Mouse (Mus musculus) forebrain, postnatal 0 days (tissue): ENCODE measurements around the gene Ephx1. TPM values are rescaled to one million over a fixed set of nuclear protein-coding genes. Genes with fewer than 3 reads are reported as not detected.

Source experiments
- ATAC-seq: fragments of 200-750 bp; cut with Nextera tagmentation; 2 replicates; pipeline ENCODE4 v1.8.0; 2017; ENCODE audit warnings: mild to moderate bottlenecking, moderate library complexity
- DNase-seq: peaks from one replicate; pipeline ENCODE4 v3.0.0-alpha.2; 2015
- H3K27ac ChIP-seq: fragments of 300-500 bp; sonication (generic); 2 replicates; pipeline ENCODE4 v1.5.1; 2014; ENCODE audit warnings: low read depth, mild to moderate bottlenecking, antibody characterized with exemption, low read length, moderate library complexity, mixed read lengths
- H3K27me3 ChIP-seq: fragments of 300-500 bp; sonication (generic); 2 replicates; pipeline ENCODE4 v1.6.1; 2014; ENCODE audit warnings: mild to moderate bottlenecking, low read length, mixed read lengths; ENCODE audit not compliant: insufficient read depth
- H3K36me3 ChIP-seq: fragments of 300-500 bp; sonication (generic); 2 replicates; pipeline ENCODE4 v1.6.1; 2014; ENCODE audit warnings: mild to moderate bottlenecking, moderate library complexity; ENCODE audit not compliant: insufficient read depth
- H3K4me1 ChIP-seq: fragments of 300-500 bp; sonication (generic); 2 replicates; pipeline ENCODE4 v1.6.1; 2014; ENCODE audit warnings: antibody characterized with exemption; ENCODE audit not compliant: insufficient read depth
- H3K4me2 ChIP-seq: fragments of 300-500 bp; sonication (generic); 2 replicates; pipeline ENCODE4 v1.6.1; 2014; ENCODE audit warnings: low read depth, mild to moderate bottlenecking, moderate library complexity
- H3K4me3 ChIP-seq: fragments of 300-500 bp; sonication (generic); 2 replicates; pipeline ENCODE4 v1.5.1; 2014; ENCODE audit warnings: low read depth, low read length, mixed read lengths
- H3K9ac ChIP-seq: fragments of 300-500 bp; sonication (generic); 2 replicates; pipeline ENCODE4 v1.6.1; 2014; ENCODE audit warnings: mild to moderate bottlenecking
- H3K9me3 ChIP-seq: fragments of 300-500 bp; sonication (generic); 2 replicates; pipeline ENCODE4 v1.6.1; 2016; ENCODE audit warnings: low read length
- CTCF ChIP-seq: sonication (generic); IDR thresholded peaks from 2 replicates; pipeline ENCODE4 v1.5.1; 2016; ENCODE audit warnings: antibody characterized with exemption, control low read depth, low read depth
- WGBS: fragments of 180-500 bp; shearing (Covaris S2); extraction: QIAGEN DNeasy Blood & Tissue Kit; methylation state at CpG from one replicate; pipeline ENCODE4 v1.1.7; 2014; 5-methylcytosine and 5-hydroxymethylcytosine counted together
- polyA plus RNA-seq: library from polyadenylated mRNA; unstranded; fragments of >200 nt; fragmentation: Nextera tagmentation; extraction: Ambion mirVana; gene quantifications from 2 replicates; pipeline ENCODE4 v1.2.1, GENCODE M21; 2015
- total RNA-seq: library from RNA; depleted of rRNA; stranded (reverse); fragments of >200 nt; gene quantifications from 2 replicates; pipeline ENCODE4 v1.2.3, GENCODE M21; 2014

Gene Ephx1
- total and polyA plus RNA-seq, 2 experiments from 2014 or later, result 10.5 to 13.9 TPM

DNA sequence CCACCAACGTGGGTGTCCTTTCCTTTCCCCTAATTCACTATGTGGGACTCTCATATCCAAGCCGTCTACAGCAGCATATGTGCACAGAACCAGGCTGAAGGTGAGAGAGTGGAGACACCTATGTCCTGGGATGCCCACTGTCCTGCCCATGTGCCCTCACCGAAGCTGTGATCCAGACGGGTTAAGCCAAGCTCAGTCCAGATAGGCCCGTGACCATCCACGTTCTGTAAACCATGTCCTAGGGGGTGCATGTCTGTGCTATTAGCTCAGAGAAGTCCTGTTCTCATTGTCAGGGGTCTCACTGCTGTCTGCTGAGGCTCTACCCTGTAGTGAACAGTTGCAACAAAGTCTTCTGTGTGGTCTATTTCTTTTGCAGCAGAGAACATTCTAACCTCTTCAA, 12.9 kb downstream of the Ephx1 start:
- TF ChIP-seq CTCF, result no peak
- no peak overlapping the region for H3K4me3 ChIP-seq
- ATAC-seq (no peak), DNase-seq (no peak)
- H3K27ac ChIP-seq, result no peak overlapping the region
- WGBS, result 94% methylated on average over 6 of the region's 6 CpGs
- no peaks in the 10 kb centered on the region for H3K9me3 ChIP-seq
- no peak overlapping the region for H3K9ac ChIP-seq
- H3K4me1 ChIP-seq, result no peaks in the 10 kb centered on the region
- H3K36me3 ChIP-seq, result no peaks in the 10 kb centered on the region
- no peak overlapping the region for H3K4me2 ChIP-seq
- no peaks in the 10 kb centered on the region for H3K27me3 ChIP-seq

DNA sequence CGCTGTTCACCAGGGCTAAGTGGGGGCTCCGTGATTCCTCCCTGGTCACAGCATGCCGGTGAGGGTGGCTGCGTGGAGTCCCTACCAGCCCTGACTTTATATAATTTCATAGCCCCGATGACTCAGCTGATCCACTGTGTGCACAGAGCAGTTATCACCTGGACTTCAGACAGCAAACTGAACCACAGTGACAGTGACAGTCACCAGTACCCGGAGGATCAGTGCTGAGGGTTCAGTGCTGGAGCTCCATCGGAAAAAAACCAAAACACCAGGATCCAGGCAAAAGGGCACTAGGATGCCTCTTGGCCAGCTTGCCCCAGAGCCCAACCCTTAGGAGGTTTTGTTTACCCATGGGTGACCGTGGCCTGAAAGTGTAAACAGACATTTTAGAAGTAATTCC, 15.4 kb downstream of the Ephx1 start:
- H3K9me3 ChIP-seq, result no peaks in the 10 kb centered on the region
- no peak for ATAC-seq
- 85% methylated on average over 8 of the region's 8 CpGs for WGBS
- TF ChIP-seq CTCF, result no peak
- H3K27me3 ChIP-seq, result no peaks in the 10 kb centered on the region
- no peaks in the 10 kb centered on the region for H3K4me1 ChIP-seq
- H3K27ac ChIP-seq, result no peak overlapping the region
- H3K9ac ChIP-seq, result no peak overlapping the region
- no peak overlapping the region for H3K4me3 ChIP-seq
- no peak overlapping the region for H3K4me2 ChIP-seq
- no peak for DNase-seq
- no peaks in the 10 kb centered on the region for H3K36me3 ChIP-seq

DNA sequence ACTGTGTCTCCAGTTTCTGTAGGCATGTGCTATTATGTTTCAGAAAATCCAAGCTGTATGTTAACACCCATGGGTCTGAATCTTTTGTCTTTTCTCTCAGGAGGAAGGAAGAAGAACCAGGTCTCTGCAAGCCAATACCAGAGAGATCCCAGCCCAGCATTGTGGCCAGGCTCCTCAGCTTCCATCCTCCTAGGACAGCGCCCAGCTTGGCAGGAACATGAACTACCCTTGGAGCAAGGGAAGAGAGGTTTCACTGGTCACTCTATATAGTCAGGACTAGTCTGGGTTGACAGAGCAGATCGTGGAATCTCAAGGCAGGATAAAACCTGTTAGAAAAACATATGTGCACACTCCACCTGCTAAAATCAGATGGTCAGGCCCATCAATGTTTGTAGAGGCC, 16.9 kb downstream of the Ephx1 start:
- H3K4me1 ChIP-seq, result no peaks in the 10 kb centered on the region
- no peak overlapping the region for H3K27ac ChIP-seq
- no peaks in the 10 kb centered on the region for H3K36me3 ChIP-seq
- H3K9ac ChIP-seq, result no peak overlapping the region
- no peak overlapping the region for H3K4me3 ChIP-seq
- no peaks in the 10 kb centered on the region for H3K27me3 ChIP-seq
- 87% methylated on average over 2 of the region's 2 CpGs for WGBS
- DNase-seq (no peak), ATAC-seq (no peak)
- no peaks in the 10 kb centered on the region for H3K9me3 ChIP-seq
- TF ChIP-seq CTCF, result no peak
- H3K4me2 ChIP-seq, result no peak overlapping the region

DNA sequence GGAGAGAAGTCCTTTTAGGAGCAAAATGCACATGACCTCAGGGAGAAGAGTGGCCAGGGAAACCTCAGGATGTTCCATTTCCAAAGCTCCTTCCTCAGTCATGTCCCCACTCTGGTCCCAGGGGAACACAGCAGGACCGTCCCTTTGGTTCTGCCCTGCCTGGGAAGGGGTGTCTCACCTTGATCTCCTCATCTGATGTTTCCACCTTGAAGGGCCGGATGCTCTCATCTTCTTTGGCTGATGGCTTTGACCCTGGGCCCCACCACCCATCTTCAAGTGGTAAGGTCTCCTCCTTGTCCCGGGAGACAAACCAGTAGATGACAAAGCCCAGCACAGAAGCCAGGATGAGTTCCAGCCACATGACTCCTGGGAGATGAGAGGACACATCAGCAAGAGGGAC, 19.1 kb downstream of the Ephx1 start:
- ATAC-seq (no peak), DNase-seq (no peak)
- Histone ChIP-seq H3K9me3 (no peaks in the 10 kb centered on the region), H3K4me3 (no peak overlapping the region), H3K9ac (no peak overlapping the region), H3K27me3 (no peaks in the 10 kb centered on the region), H3K4me1 (no peaks in the 10 kb centered on the region), H3K36me3 (no peaks in the 10 kb centered on the region), H3K4me2 (no peak overlapping the region), H3K27ac (no peak overlapping the region)
- 94% methylated on average over 3 of the region's 3 CpGs for WGBS
- no peak for TF ChIP-seq CTCF

DNA sequence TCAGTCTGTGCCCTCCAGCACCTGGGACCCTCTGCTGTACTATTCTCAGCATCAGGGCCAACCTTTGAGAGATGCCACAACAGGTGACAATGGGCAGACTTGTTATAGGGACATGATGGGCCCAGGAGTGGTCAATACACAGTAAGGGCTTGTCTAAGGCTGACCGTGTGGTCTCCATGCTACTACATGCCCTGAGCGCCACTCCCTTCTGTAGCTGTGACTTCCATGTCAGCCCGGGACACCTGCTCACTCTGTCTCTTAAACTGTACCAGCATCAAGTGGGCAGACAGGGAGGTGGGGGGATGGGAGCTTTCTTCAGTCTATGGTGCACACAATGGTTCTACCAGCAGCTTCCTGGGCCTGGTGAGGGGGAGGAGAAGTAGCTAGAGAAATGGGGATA, 19.5 kb downstream of the Ephx1 start:
- no peak for ATAC-seq
- 81% methylated on average over 3 of the region's 3 CpGs for WGBS
- H3K4me2 ChIP-seq, result no peak overlapping the region

DNA sequence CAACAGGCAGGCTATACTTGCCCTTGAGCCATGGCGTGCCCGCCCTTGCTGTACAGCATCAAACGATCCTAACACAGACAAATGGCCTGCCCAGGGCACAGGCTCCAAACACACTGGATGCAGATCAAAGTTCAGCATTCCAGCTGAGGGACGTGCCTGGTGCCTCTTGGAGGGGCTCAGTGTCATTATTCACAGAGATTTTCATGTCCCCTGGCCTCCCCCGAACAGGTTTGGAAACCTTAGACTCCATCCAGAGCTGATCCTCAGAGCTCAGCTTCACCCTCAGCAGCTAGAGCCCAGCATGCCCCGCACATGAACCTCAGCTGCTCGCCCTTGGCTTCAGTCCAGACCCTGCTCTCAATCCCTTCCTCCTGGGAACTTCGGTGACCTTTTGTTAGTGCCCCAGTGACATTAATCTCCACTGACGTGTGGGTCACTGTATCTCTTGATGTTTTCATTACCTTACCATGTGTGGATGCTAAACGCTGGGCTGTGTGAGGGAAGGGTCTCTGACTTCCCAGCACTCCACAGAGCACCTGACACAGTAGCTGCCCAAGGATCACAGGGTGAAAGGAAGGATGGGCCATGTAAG, 20.1 kb downstream of the Ephx1 start:
- no peaks in the 10 kb centered on the region for H3K9me3 ChIP-seq
- ATAC-seq, result no peak
- H3K9ac ChIP-seq, result no peak overlapping the region
- H3K27me3 ChIP-seq, result no peaks in the 10 kb centered on the region
- no peak overlapping the region for H3K4me2 ChIP-seq
- no peaks in the 10 kb centered on the region for H3K4me1 ChIP-seq
- H3K36me3 ChIP-seq, result no peaks in the 10 kb centered on the region
- H3K27ac ChIP-seq, result no peak overlapping the region
- DNase-seq, result no peak
- no peak overlapping the region for H3K4me3 ChIP-seq
- no peak for TF ChIP-seq CTCF
- WGBS, result 56% methylated on average over 10 of the region's 10 CpGs

More for the DNA sequence above, 19.5 kb downstream of the Ephx1 start:
- H3K27me3 ChIP-seq, result no peaks in the 10 kb centered on the region
- H3K9me3 ChIP-seq, result no peaks in the 10 kb centered on the region
- H3K4me1 ChIP-seq, result no peaks in the 10 kb centered on the region
- H3K36me3 ChIP-seq, result no peaks in the 10 kb centered on the region
- no peak for DNase-seq
- H3K9ac ChIP-seq, result no peak overlapping the region
- H3K27ac ChIP-seq, result no peak overlapping the region
- no peak overlapping the region for H3K4me3 ChIP-seq
- no peak for TF ChIP-seq CTCF

DNA sequence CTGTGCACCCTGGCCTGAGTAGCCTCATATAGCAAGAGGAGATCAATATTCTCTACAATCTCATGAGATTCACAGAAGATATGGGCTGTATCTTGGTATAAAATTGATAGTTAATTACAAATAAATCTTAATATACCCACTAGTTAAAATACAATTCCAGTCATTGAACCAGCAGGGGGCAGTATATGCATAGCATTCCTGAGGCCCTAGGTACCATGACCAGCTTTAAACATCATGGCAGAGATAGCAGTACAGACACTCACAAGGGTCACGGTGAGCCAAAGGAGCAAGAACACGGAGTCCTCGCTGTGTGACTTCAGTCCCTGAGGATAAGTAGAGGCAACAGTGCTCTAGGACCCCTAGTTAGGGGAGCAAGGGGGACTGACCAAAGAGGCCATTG, 28.6 kb downstream of the Ephx1 start:
- DNase-seq, result peak; percentile 69
- H3K9me3 ChIP-seq, result no peaks in the 10 kb centered on the region
- ATAC-seq, result no peak; the same call in 1 of the 2 replicates
- H3K27ac ChIP-seq, result no peak overlapping the region
- no peaks in the 10 kb centered on the region for H3K36me3 ChIP-seq
- H3K4me3 ChIP-seq, result no peak overlapping the region
- 57% methylated on average over 3 of the region's 3 CpGs for WGBS
- no peak overlapping the region for H3K4me2 ChIP-seq
- no peaks in the 10 kb centered on the region for H3K27me3 ChIP-seq
- no peak overlapping the region for H3K9ac ChIP-seq
- no peaks in the 10 kb centered on the region for H3K4me1 ChIP-seq
- peak; percentile 72 for TF ChIP-seq CTCF
